Comparison of ENCODE assay signal across 8 mouse cellular contexts in genomic region chr7:45234922-45235571, GRCm38 (mm10). TPM values are rescaled to one million over a fixed set of nuclear protein-coding genes. Genes with fewer than 3 reads are reported as not detected.
A peak's percentile ranks its signal among the peaks of the same experiment; 100 is the strongest.
DNase-seq lines count a peak whose midpoint lies in the region; ATAC-seq lines count a peak whose summit lies in the region.

No protein-coding gene starts in this region.

- no peaks in the 10 kb centered on the region for H3K9me3 ChIP-seq in embryonic facial prominence, embryonic 14.5 days (ENCODE audit: control insufficient read depth, low read length)
- no peaks in the 10 kb centered on the region for H3K9me3 ChIP-seq in limb, embryonic 13.5 days
- no peaks in the 10 kb centered on the region for H3K9me3 ChIP-seq in midbrain, embryonic 14.5 days (ENCODE audit: control insufficient read depth, low read length)

- peaks cover 32% of the 10 kb centered on the region for H3K36me3 ChIP-seq in embryonic facial prominence, embryonic 14.5 days (ENCODE audit: control insufficient read depth, insufficient read depth, low read length)
- peaks cover 37% of the 10 kb centered on the region for H3K36me3 ChIP-seq in limb, embryonic 13.5 days
- H3K36me3 ChIP-seq in midbrain, embryonic 14.5 days (ENCODE audit: control insufficient read depth, insufficient read depth, low read length) = 0 out of 2 replicates have a peak, but pooled peaks cover 5% of the 10 kb centered on the region

- ATAC-seq in embryonic facial prominence, embryonic 14.5 days (ENCODE audit: low read depth) = peak; percentile 85
- peak; percentile 88 for ATAC-seq in limb, embryonic 13.5 days (ENCODE audit: low FRiP score, low read depth)
- ATAC-seq in midbrain, embryonic 14.5 days (ENCODE audit: low FRiP score, low TSS enrichment) = peak; percentile 78; the same call in 1 of the 2 replicates

- H3K27ac ChIP-seq in embryonic facial prominence, embryonic 14.5 days (replicated peaks; ENCODE audit: low read depth, low read length) = peak overlapping the region; percentile 67
- H3K27ac ChIP-seq in limb, embryonic 13.5 days = peak overlapping the region; percentile 58
- H3K27ac ChIP-seq in midbrain, embryonic 14.5 days (replicated peaks; ENCODE audit: low read depth, low read length) = peak overlapping the region; percentile 75

- peak overlapping the region; percentile 53 for H3K4me2 ChIP-seq in embryonic facial prominence, embryonic 14.5 days (ENCODE audit: low read depth, low read length)
- H3K4me2 ChIP-seq in limb, embryonic 13.5 days (replicated peaks) = peak overlapping the region; percentile 60
- H3K4me2 ChIP-seq in midbrain, embryonic 14.5 days (ENCODE audit: low read length) = peak overlapping the region; percentile 36

- peak overlapping the region; percentile 55 for H3K9ac ChIP-seq in embryonic facial prominence, embryonic 14.5 days (ENCODE audit: low read depth, low read length)
- H3K9ac ChIP-seq in limb, embryonic 13.5 days = peak overlapping the region; percentile 56
- 0 out of 2 replicates have a peak overlapping the region, but pooled peaks have one; percentile 23 for H3K9ac ChIP-seq in midbrain, embryonic 14.5 days (replicated peaks; ENCODE audit: low read length)

- H3K4me1 ChIP-seq in embryonic facial prominence, embryonic 14.5 days (ENCODE audit: control insufficient read depth, insufficient read depth, low read length) = peaks cover 15% of the 10 kb centered on the region; the same call in 1 of the 2 replicates
- peaks cover 36% of the 10 kb centered on the region for H3K4me1 ChIP-seq in limb, embryonic 13.5 days
- peaks cover 14% of the 10 kb centered on the region; the same call in 1 of the 2 replicates for H3K4me1 ChIP-seq in midbrain, embryonic 14.5 days (ENCODE audit: control insufficient read depth, insufficient read depth, low read length)

- DNase-seq in layer of hippocampus, postnatal 10 days (ENCODE audit: low spot score in 2 of 2) = peak; percentile 30 to 43
- DNase-seq in layer of hippocampus, adult 18-20 months (ENCODE audit: low spot score in 2 of 2) = no peak
- DNase-seq in embryonic facial prominence, embryonic 14.5 days (ENCODE audit: low spot score) = peak; percentile 87
- DNase-seq in heart, postnatal 36 days = peak; percentile 40 to 56
- DNase-seq in midbrain, embryonic 14.5 days = peak; percentile 73
- no peak for DNase-seq in cerebellum, adult 11-12 months
- DNase-seq in layer of hippocampus, postnatal 25 days (ENCODE audit: extremely low spot score in 1 of 2, low spot score in 1 of 2) = no peak

- intact Hi-C loops in heart, postnatal 36 days (cut with DNase I) = no loop called here

- peaks cover 3% of the 10 kb centered on the region; the same call in 1 of the 2 replicates for H3K27me3 ChIP-seq in embryonic facial prominence, embryonic 14.5 days (replicated peaks; ENCODE audit: control insufficient read depth, insufficient read depth, low read length)
- H3K27me3 ChIP-seq in limb, embryonic 13.5 days = peaks cover 19% of the 10 kb centered on the region
- peaks cover 3% of the 10 kb centered on the region; the same call in 1 of the 2 replicates for H3K27me3 ChIP-seq in midbrain, embryonic 14.5 days (ENCODE audit: control insufficient read depth, insufficient read depth, low read length)

- H3K4me3 ChIP-seq in embryonic facial prominence, embryonic 14.5 days (ENCODE audit: low read depth, low read length) = peak overlapping the region; percentile 29
- H3K4me3 ChIP-seq in limb, embryonic 13.5 days = peak overlapping the region; percentile 31
- H3K4me3 ChIP-seq in midbrain, embryonic 14.5 days (replicated peaks; ENCODE audit: low read depth, low read length) = 0 out of 2 replicates have a peak overlapping the region, but pooled peaks have one; percentile 5

- 5% methylated on average over 21 of the region's 21 CpGs for WGBS in embryonic facial prominence, embryonic 14.5 days
- 4% methylated on average over 21 of the region's 21 CpGs for WGBS in limb, embryonic 13.5 days
- WGBS in midbrain, embryonic 14.5 days = 5% methylated on average over 21 of the region's 21 CpGs

RNA-seq across cellular contexts. Expression of gene Cd37, which starts 3.9 kb away (rescaled TPM):
- total RNA-seq in layer of hippocampus, postnatal 10 days (2021) = 1 to 10 TPM; 4.6 to 5.0 TPM
- total RNA-seq in layer of hippocampus, adult 18-20 months (2021) = 1 to 10 TPM; 4.5 to 4.8 TPM
- 2.4 and 4.8 TPM in 2 replicates for polyA plus RNA-seq in embryonic facial prominence, embryonic 14.5 days (2014; fragmentation: Nextera tagmentation; extraction: Ambion mirVana)
- total RNA-seq in heart, postnatal 36 days (2021) = 1 to 10 TPM; 2.8 to 4.4 TPM
- polyA plus RNA-seq in limb, embryonic 13.5 days (2015; fragmentation: Nextera tagmentation; extraction: Ambion mirVana) = 1.3 and 2.1 TPM in 2 replicates
- polyA plus RNA-seq in midbrain, embryonic 14.5 days (2014; fragmentation: Nextera tagmentation; extraction: Ambion mirVana) = 0.76 and 1.0 TPM in 2 replicates
- total RNA-seq in layer of hippocampus, postnatal 25 days (2021) = 1 to 10 TPM; 3.1 to 5.7 TPM

RNA-seq across cellular contexts. Expression of gene Slc6a16, which starts 5.8 kb away (rescaled TPM):
- 1 to 10 TPM; 1.0 to 1.2 TPM for total RNA-seq in layer of hippocampus, postnatal 10 days (2021)
- 1 to 10 TPM; 1.3 to 2.6 TPM for total RNA-seq in layer of hippocampus, adult 18-20 months (2021)
- 0.11 and 0.38 TPM in 2 replicates for polyA plus RNA-seq in embryonic facial prominence, embryonic 14.5 days (2014; fragmentation: Nextera tagmentation; extraction: Ambion mirVana)
- not detected for total RNA-seq in heart, postnatal 36 days (2021)
- 0.28 and 0.43 TPM in 2 replicates for polyA plus RNA-seq in limb, embryonic 13.5 days (2015; fragmentation: Nextera tagmentation; extraction: Ambion mirVana)
- polyA plus RNA-seq in midbrain, embryonic 14.5 days (2014; fragmentation: Nextera tagmentation; extraction: Ambion mirVana) = 0.16 and 0.54 TPM in 2 replicates
- 1 to 10 TPM; 1.6 to 2.2 TPM for total RNA-seq in layer of hippocampus, postnatal 25 days (2021)

RNA-seq across cellular contexts. Expression of gene Tead2, which starts 19.5 kb away (rescaled TPM):
- total RNA-seq in layer of hippocampus, postnatal 10 days (2021) = 10 to 100 TPM; 12.5 to 13.7 TPM
- 1 to 10 TPM; 3.2 to 4.2 TPM for total RNA-seq in layer of hippocampus, adult 18-20 months (2021)
- polyA plus RNA-seq in embryonic facial prominence, embryonic 14.5 days (2014; fragmentation: Nextera tagmentation; extraction: Ambion mirVana) = 112 and 142 TPM in 2 replicates
- total RNA-seq in heart, postnatal 36 days (2021) = 10 to 100 TPM; 10.3 to 11.4 TPM
- polyA plus RNA-seq in limb, embryonic 13.5 days (2015; fragmentation: Nextera tagmentation; extraction: Ambion mirVana) = 259 and 263 TPM in 2 replicates
- polyA plus RNA-seq in midbrain, embryonic 14.5 days (2014; fragmentation: Nextera tagmentation; extraction: Ambion mirVana) = 38.4 and 59.7 TPM in 2 replicates
- total RNA-seq in layer of hippocampus, postnatal 25 days (2021) = 1 to 10 TPM; 4.7 to 5.5 TPM

RNA-seq across cellular contexts. Expression of gene Dkkl1, which starts 23.1 kb away (rescaled TPM):
- 10 to 100 TPM in 1 of 2 experiments, 1 to 10 TPM in 1; 8.3 to 10.7 TPM for total RNA-seq in layer of hippocampus, postnatal 10 days (2021)
- 1 to 10 TPM; 1.9 to 3.1 TPM for total RNA-seq in layer of hippocampus, adult 18-20 months (2021)
- polyA plus RNA-seq in embryonic facial prominence, embryonic 14.5 days (2014; fragmentation: Nextera tagmentation; extraction: Ambion mirVana) = 6.3 and 8.5 TPM in 2 replicates
- total RNA-seq in heart, postnatal 36 days (2021) = not detected
- 1.3 and 1.4 TPM in 2 replicates for polyA plus RNA-seq in limb, embryonic 13.5 days (2015; fragmentation: Nextera tagmentation; extraction: Ambion mirVana)
- 2.4 and 2.7 TPM in 2 replicates for polyA plus RNA-seq in midbrain, embryonic 14.5 days (2014; fragmentation: Nextera tagmentation; extraction: Ambion mirVana)
- total RNA-seq in layer of hippocampus, postnatal 25 days (2021) = 1 to 10 TPM; 1.2 to 2.4 TPM

RNA-seq across cellular contexts. Expression of gene Ccdc155, which starts 30.4 kb away (rescaled TPM):
- 1 to 10 TPM; 2.2 to 2.9 TPM for total RNA-seq in layer of hippocampus, postnatal 10 days (2021)
- total RNA-seq in layer of hippocampus, adult 18-20 months (2021) = 1 to 10 TPM; 2.2 to 3.4 TPM
- 1.5 TPM in 2 replicates for polyA plus RNA-seq in embryonic facial prominence, embryonic 14.5 days (2014; fragmentation: Nextera tagmentation; extraction: Ambion mirVana)
- not detected for total RNA-seq in heart, postnatal 36 days (2021)
- polyA plus RNA-seq in limb, embryonic 13.5 days (2015; fragmentation: Nextera tagmentation; extraction: Ambion mirVana) = 0.93 and 1.4 TPM in 2 replicates
- 0.33 and 0.34 TPM in 2 replicates for polyA plus RNA-seq in midbrain, embryonic 14.5 days (2014; fragmentation: Nextera tagmentation; extraction: Ambion mirVana)
- 1 to 10 TPM; 2.4 to 2.9 TPM for total RNA-seq in layer of hippocampus, postnatal 25 days (2021)

Comparison
In these comparisons a context has a peak if more than half of its experiments do, and no peak if none do; other contexts are left out.
1. DNase-seq: peak in layer of hippocampus, postnatal 10 days (2 of 2), embryonic facial prominence, embryonic 14.5 days (single experiment), heart, postnatal 36 days (2 of 2) and midbrain, embryonic 14.5 days (single experiment); none in layer of hippocampus, adult 18-20 months (0 of 2), cerebellum, adult 11-12 months (single experiment) and layer of hippocampus, postnatal 25 days (0 of 2).
2. Peak in every context shown above with its lines, with median percentiles within 50 percentile points of each other: ATAC-seq, H3K27ac ChIP-seq, H3K4me2 ChIP-seq, H3K4me3 ChIP-seq and H3K9ac ChIP-seq.